Mouse (Mus musculus): ENCODE results near the gene Phf24. TPM values are rescaled to one million over a fixed set of nuclear protein-coding genes. Genes with fewer than 3 reads are reported as not detected.

Gene Phf24
- polyA plus RNA-seq, 1 experiment from 2014 or later, result 45.8 TPM

- Histone ChIP-seq H3K9ac (ENCODE audit: low read depth, low read length) (peak overlapping the region; percentile 96), H3K4me1 (ENCODE audit: control insufficient read depth, insufficient read depth, low read length) (peaks cover 63% of the 10 kb centered on the region), H3K9me3 (replicated peaks; ENCODE audit: control insufficient read depth, low read length, poor library complexity, severe bottlenecking) (no peaks in the 10 kb centered on the region), H3K4me2 (ENCODE audit: low read length) (peak overlapping the region; percentile 86), H3K27me3 (ENCODE audit: control insufficient read depth, insufficient read depth, low read depth, low read length) (no peaks in the 10 kb centered on the region), H3K4me3 (ENCODE audit: low read depth, low read length) (peak overlapping the region; percentile 79), H3K36me3 (ENCODE audit: control insufficient read depth, insufficient read depth, low read length) (no peaks in the 10 kb centered on the region), H3K27ac (ENCODE audit: low read length) (peak overlapping the region; percentile 95)
- ATAC-seq, result no peak
- WGBS, result 41% methylated on average over 11 of the region's 11 CpGs
These were observed 35.0 kb downstream of the Phf24 start for GRCm38 (mm10) chr4:42951206-42952195.

GRCm38 (mm10) chr4:42952563-42952962, 36.1 kb downstream of the Phf24 start:
- H3K9me3 ChIP-seq (replicated peaks; ENCODE audit: control insufficient read depth, low read length, poor library complexity, severe bottlenecking), result no peaks in the 10 kb centered on the region
- H3K27me3 ChIP-seq (ENCODE audit: control insufficient read depth, insufficient read depth, low read depth, low read length), result no peaks in the 10 kb centered on the region
- H3K4me1 ChIP-seq (ENCODE audit: control insufficient read depth, insufficient read depth, low read length), result peaks cover 54% of the 10 kb centered on the region
- peak overlapping the region; percentile 95 for H3K27ac ChIP-seq (ENCODE audit: low read length)
- H3K4me3 ChIP-seq (ENCODE audit: low read depth, low read length), result peak overlapping the region; percentile 79
- peak overlapping the region; percentile 86 for H3K4me2 ChIP-seq (ENCODE audit: low read length)
- no peak for ATAC-seq
- whole genome bisulfite sequencing, result 85% methylated on average over 7 of the region's 7 CpGs
- H3K9ac ChIP-seq (ENCODE audit: low read depth, low read length), result peak overlapping the region; percentile 96
- H3K36me3 ChIP-seq (ENCODE audit: control insufficient read depth, insufficient read depth, low read length), result peaks cover 10% of the 10 kb centered on the region

GRCm38 (mm10) chr4:42953435-42954094, 37.1 kb downstream of the Phf24 start:
- H3K9ac ChIP-seq (ENCODE audit: low read depth, low read length), result peak overlapping the region; percentile 52
- H3K9me3 ChIP-seq (replicated peaks; ENCODE audit: control insufficient read depth, low read length, poor library complexity, severe bottlenecking), result no peaks in the 10 kb centered on the region
- H3K4me1 ChIP-seq (ENCODE audit: control insufficient read depth, insufficient read depth, low read length), result peaks cover 47% of the 10 kb centered on the region
- no peaks in the 10 kb centered on the region for H3K27me3 ChIP-seq (ENCODE audit: control insufficient read depth, insufficient read depth, low read depth, low read length)
- peak overlapping the region; percentile 95 for H3K27ac ChIP-seq (ENCODE audit: low read length)
- H3K4me3 ChIP-seq (ENCODE audit: low read depth, low read length), result peak overlapping the region; percentile 26
- no peak for ATAC-seq
- peaks cover 12% of the 10 kb centered on the region for H3K36me3 ChIP-seq (ENCODE audit: control insufficient read depth, insufficient read depth, low read length)
- 13% methylated on average over 10 of the region's 10 CpGs for WGBS
- H3K4me2 ChIP-seq (ENCODE audit: low read length), result peak overlapping the region; percentile 86

DNA sequence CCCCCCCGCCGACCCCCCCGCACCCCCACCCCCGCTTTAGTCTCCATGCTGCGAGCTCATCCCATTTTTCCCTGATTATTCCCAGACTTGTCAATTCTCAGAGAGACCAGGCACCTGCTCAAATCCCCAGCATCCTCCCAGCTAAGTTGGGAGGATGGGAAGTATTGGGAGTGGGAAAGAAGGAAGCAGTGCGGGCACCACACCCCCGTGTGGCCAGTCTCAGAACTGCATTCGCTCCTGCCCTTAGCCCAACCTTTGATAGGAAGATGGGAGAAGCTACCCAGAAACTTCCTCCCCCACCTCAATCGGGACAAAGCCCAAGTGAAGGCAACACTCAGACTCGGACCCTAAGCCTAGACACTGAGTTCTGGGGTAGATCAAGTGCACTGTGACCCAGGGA, 37.8 kb downstream of the Phf24 start:
- peak overlapping the region; percentile 86 for H3K4me2 ChIP-seq (ENCODE audit: low read length)
- no peak for ATAC-seq
- peak overlapping the region; percentile 52 for H3K9ac ChIP-seq (ENCODE audit: low read depth, low read length)
- 2% methylated on average over 10 of the region's 10 CpGs for WGBS
- peaks cover 12% of the 10 kb centered on the region for H3K36me3 ChIP-seq (ENCODE audit: control insufficient read depth, insufficient read depth, low read length)
- H3K27me3 ChIP-seq (ENCODE audit: control insufficient read depth, insufficient read depth, low read depth, low read length), result no peaks in the 10 kb centered on the region
- no peaks in the 10 kb centered on the region for H3K9me3 ChIP-seq (replicated peaks; ENCODE audit: control insufficient read depth, low read length, poor library complexity, severe bottlenecking)
- peak overlapping the region; percentile 95 for H3K27ac ChIP-seq (ENCODE audit: low read length)
- peak overlapping the region; percentile 26 for H3K4me3 ChIP-seq (ENCODE audit: low read depth, low read length)
- peaks cover 40% of the 10 kb centered on the region for H3K4me1 ChIP-seq (ENCODE audit: control insufficient read depth, insufficient read depth, low read length)

GRCm38 (mm10) chr4:42955200-42955599, 38.7 kb downstream of the Phf24 start:
- Histone ChIP-seq H3K9me3 (replicated peaks; ENCODE audit: control insufficient read depth, low read length, poor library complexity, severe bottlenecking) (no peaks in the 10 kb centered on the region), H3K9ac (ENCODE audit: low read depth, low read length) (no peak overlapping the region), H3K27me3 (ENCODE audit: control insufficient read depth, insufficient read depth, low read depth, low read length) (no peaks in the 10 kb centered on the region), H3K4me3 (ENCODE audit: low read depth, low read length) (no peak overlapping the region), H3K36me3 (ENCODE audit: control insufficient read depth, insufficient read depth, low read length) (peaks cover 12% of the 10 kb centered on the region), H3K4me2 (ENCODE audit: low read length) (no peak overlapping the region), H3K4me1 (ENCODE audit: control insufficient read depth, insufficient read depth, low read length) (peaks cover 39% of the 10 kb centered on the region), H3K27ac (ENCODE audit: low read length) (no peak overlapping the region)
- WGBS, result 88% methylated on average over 3 of the region's 3 CpGs
- ATAC-seq, result no peak

DNA sequence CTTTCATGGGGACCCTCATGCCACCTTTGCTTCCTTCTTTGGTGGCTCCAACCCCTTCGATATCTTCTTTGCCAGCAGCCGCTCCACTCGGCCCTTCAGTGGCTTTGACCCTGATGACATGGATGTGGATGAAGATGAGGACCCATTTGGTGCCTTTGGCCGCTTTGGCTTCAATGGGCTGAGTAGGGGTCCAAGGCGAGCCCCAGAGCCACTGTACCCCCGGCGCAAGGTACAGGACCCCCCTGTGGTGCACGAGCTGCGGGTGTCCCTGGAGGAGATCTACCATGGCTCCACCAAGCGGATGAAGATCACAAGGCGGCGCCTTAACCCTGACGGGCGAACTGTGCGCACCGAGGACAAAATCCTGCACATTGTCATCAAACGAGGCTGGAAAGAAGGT, 40.1 kb downstream of the Phf24 start:
- peaks cover 12% of the 10 kb centered on the region for H3K36me3 ChIP-seq (ENCODE audit: control insufficient read depth, insufficient read depth, low read length)
- no peak overlapping the region for H3K4me3 ChIP-seq (ENCODE audit: low read depth, low read length)
- WGBS, result 93% methylated on average over 17 of the region's 17 CpGs
- no peak overlapping the region for H3K27ac ChIP-seq (ENCODE audit: low read length)
- H3K4me1 ChIP-seq (ENCODE audit: control insufficient read depth, insufficient read depth, low read length), result peaks cover 35% of the 10 kb centered on the region
- no peaks in the 10 kb centered on the region for H3K27me3 ChIP-seq (ENCODE audit: control insufficient read depth, insufficient read depth, low read depth, low read length)
- no peak overlapping the region for H3K4me2 ChIP-seq (ENCODE audit: low read length)
- ATAC-seq, result no peak
- H3K9ac ChIP-seq (ENCODE audit: low read depth, low read length), result no peak overlapping the region
- H3K9me3 ChIP-seq (replicated peaks; ENCODE audit: control insufficient read depth, low read length, poor library complexity, severe bottlenecking), result no peaks in the 10 kb centered on the region

DNA sequence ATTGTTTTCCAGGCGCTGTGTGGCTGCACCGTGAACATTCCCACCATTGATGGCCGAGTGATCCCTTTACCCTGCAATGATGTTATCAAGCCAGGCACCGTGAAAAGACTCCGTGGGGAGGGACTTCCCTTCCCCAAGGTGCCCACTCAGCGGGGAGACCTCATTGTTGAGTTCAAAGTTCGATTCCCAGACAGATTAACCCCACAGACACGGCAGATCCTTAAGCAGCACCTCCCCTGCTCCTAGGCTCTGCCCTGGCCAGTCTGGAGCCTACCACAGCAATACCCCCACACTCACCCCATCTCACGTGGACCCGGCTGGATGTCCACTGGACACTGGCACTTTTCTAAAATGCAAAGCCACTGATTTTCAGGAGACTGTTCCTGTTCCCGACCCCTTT, 40.8 kb downstream of the Phf24 start:
- no peak for ATAC-seq
- no peak overlapping the region for H3K27ac ChIP-seq (ENCODE audit: low read length)
- peaks cover 12% of the 10 kb centered on the region for H3K36me3 ChIP-seq (ENCODE audit: control insufficient read depth, insufficient read depth, low read length)
- no peaks in the 10 kb centered on the region for H3K27me3 ChIP-seq (ENCODE audit: control insufficient read depth, insufficient read depth, low read depth, low read length)
- H3K9me3 ChIP-seq (replicated peaks; ENCODE audit: control insufficient read depth, low read length, poor library complexity, severe bottlenecking), result no peaks in the 10 kb centered on the region
- no peak overlapping the region for H3K9ac ChIP-seq (ENCODE audit: low read depth, low read length)
- H3K4me2 ChIP-seq (ENCODE audit: low read length), result no peak overlapping the region
- WGBS, result 59% methylated on average over 11 of the region's 11 CpGs
- H3K4me1 ChIP-seq (ENCODE audit: control insufficient read depth, insufficient read depth, low read length), result peaks cover 27% of the 10 kb centered on the region
- no peak overlapping the region for H3K4me3 ChIP-seq (ENCODE audit: low read depth, low read length)

- Histone ChIP-seq H3K4me2 (ENCODE audit: low read length) (no peak overlapping the region), H3K9ac (ENCODE audit: low read depth, low read length) (no peak overlapping the region), H3K9me3 (replicated peaks; ENCODE audit: control insufficient read depth, low read length, poor library complexity, severe bottlenecking) (no peaks in the 10 kb centered on the region), H3K27me3 (ENCODE audit: control insufficient read depth, insufficient read depth, low read depth, low read length) (no peaks in the 10 kb centered on the region), H3K27ac (ENCODE audit: low read length) (no peak overlapping the region), H3K4me3 (ENCODE audit: low read depth, low read length) (no peak overlapping the region), H3K36me3 (ENCODE audit: control insufficient read depth, insufficient read depth, low read length) (peaks cover 12% of the 10 kb centered on the region), H3K4me1 (ENCODE audit: control insufficient read depth, insufficient read depth, low read length) (peaks cover 21% of the 10 kb centered on the region)
- no peak for ATAC-seq
- 91% methylated on average over 8 of the region's 8 CpGs for WGBS
These were observed 41.5 kb downstream of the Phf24 start for GRCm38 (mm10) chr4:42957979-42958378.

GRCm38 (mm10) chr4:42958942-42959341, 42.5 kb downstream of the Phf24 start:
- 70% methylated on average over 8 of the region's 8 CpGs for WGBS
- Histone ChIP-seq H3K4me3 (ENCODE audit: low read depth, low read length) (no peak overlapping the region), H3K4me2 (ENCODE audit: low read length) (no peak overlapping the region), H3K27me3 (ENCODE audit: control insufficient read depth, insufficient read depth, low read depth, low read length) (no peaks in the 10 kb centered on the region), H3K9me3 (replicated peaks; ENCODE audit: control insufficient read depth, low read length, poor library complexity, severe bottlenecking) (no peaks in the 10 kb centered on the region), H3K36me3 (ENCODE audit: control insufficient read depth, insufficient read depth, low read length) (peaks cover 12% of the 10 kb centered on the region), H3K4me1 (ENCODE audit: control insufficient read depth, insufficient read depth, low read length) (peaks cover 11% of the 10 kb centered on the region), H3K9ac (ENCODE audit: low read depth, low read length) (no peak overlapping the region), H3K27ac (ENCODE audit: low read length) (no peak overlapping the region)
- ATAC-seq, result no peak
